Mouse (Mus musculus) naive thymus-derived CD4-positive, alpha-beta T cell, adult 2 months (primary cell): ENCODE results near the gene Pttg1.

Experiments
- DNase-seq: peaks from one replicate; pipeline ENCODE4 v3.0.0-alpha.2; 2011; ENCODE audit warnings: low read depth

Pttg1 gene

DNA sequence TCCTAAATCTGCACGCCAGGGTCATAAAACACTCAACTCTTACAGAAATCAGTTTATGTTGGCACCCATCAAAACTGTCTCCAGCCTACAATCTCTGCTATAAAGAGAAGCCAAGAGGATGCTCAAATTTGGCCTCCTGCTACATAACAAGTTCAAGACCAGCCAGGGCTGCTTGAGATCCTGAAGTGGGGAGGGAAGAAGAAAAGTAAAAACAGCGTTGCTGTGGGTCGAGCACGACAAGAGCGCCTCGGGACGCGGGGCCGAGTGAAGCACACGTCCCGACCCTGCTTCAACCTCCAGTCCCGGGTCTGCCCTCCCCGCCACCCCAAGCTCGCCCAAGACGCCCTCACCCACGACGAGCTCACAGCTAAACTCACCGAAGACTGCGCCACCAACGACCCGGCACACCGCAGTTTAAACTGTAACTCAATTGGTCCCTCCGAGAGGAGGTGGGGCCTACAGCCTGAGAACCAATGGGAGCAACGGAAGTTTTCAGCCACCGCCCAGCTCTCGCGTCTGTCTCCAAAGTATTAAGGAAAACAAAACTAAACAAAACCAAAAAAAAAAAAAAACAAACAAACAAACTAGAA lies at the start of gene Pttg1:
Gene Pttg1, minus strand, starts transcription at position 428 of the 590 bp plus-strand sequence.
- DNase-seq = peak; percentile 92

- DNase-seq = peak; percentile 53
These were observed 48.2 kb upstream of the Pttg1 start, which contains the start of gene C1qtnf2 for GRCm38 (mm10) chr11:43474225-43474774. Gene C1qtnf2, plus strand, starts transcription at chr11:43474276.

DNA sequence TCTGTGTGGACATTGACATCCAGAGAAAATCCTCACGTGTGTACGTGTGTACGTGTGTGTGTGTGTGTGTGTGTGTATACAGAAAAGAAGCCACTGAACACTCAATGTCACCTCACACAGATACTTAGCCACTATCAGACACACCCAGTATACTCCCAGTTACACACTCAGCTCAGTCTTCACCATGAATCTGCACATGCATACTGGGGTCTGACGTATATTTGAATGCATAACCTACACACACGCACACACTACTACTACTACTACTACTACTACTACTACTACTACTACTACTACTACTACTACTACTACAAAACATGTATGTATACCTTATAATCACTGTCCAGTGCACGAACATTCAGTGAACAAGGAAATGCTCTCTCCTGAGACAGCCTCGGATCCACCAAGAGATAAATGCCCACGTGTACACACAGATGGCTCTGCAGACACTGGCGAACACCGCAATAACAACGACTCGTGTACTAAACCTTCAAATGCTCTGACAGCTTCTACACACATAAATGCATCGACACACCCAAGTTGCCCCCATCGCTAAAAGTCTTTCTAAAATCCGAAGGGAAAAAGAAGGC lies 47.7 kb upstream of the Pttg1 start:
- no peak for DNase-seq

DNA sequence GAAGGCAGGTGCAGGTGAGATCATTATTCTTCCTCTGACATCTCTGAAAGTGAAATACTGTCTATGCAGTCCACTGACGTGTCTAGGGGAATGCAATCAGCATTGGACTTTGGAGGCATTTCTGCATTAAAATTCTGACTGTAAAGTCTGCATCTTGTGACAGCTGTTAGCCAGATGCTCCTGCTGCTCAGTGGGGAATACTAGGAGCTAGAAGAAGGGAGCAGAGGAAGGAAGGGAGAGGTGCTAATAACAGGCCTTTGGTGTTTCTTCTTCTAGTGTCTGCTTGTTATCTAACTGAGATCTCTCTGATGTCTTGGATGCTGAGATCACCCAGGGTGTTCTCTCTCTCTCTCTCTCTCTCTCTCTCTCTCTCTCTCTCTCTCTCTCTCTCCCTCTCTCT lies 47.1 kb upstream of the Pttg1 start:
- no peak for DNase-seq

DNA sequence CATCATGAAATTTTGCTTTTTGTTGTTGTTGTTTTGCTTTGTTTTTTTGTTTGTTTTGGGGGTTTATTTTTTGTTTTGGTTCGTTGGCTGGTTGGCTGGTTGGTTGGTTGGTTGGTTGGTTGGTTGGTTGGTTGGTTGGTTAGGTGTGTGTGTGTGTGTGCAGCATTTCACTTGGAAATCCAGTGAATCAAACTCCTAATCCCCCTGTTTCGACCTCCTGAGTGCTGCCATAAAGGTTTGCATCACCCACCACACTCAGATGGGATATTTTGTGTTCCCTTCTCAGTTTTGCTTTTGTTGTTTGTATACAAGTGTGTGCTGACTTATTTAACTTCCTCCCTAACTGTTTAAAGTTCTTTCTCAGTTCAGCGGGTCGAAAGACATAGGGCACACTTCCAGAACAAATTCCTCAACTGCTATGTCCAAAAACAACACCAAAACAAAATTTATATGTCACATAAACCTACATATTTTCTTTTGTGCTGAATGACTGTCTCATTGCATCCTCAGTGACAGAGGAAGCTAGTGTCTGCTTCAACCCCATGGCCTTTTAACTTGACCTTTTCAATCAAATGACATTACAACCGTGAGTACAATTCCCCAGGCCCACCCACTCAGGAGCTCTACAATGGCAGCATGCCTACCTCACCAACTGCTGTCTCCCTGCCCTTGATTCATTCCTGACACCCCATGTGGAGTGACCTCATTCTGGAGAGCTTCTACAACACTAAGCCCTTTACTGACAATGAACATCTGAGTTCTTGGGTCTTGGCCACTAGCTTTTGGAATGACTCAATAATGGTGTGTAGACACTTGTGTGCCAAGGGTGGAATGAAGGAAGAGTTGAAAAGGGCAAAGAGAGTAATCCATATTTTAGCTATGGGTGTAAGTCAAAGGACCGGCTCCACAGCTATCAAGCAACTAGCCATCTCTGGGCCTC lies 45.1 kb upstream of the Pttg1 start:
- no peak for DNase-seq

DNA sequence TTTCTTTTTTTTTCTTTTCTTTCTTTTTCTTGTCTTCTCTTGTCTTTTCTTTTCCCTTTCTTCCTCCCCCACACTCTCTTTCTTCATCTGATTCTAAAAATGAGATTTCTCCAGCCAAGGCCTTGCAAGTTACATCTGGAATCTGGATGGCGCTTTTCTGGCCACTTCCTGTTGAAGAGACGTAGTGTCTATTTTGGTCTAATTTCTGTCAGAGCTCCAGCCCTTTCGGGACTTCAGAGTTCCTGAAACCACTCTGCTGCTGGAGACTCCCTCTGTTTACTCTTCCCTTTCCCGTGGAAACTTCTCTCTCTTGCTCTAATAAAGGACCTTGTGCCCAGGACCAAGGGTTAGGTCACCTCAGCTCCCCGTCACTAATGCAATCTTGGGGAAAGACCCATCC lies 44.1 kb upstream of the Pttg1 start:
- no peak for DNase-seq

DNA sequence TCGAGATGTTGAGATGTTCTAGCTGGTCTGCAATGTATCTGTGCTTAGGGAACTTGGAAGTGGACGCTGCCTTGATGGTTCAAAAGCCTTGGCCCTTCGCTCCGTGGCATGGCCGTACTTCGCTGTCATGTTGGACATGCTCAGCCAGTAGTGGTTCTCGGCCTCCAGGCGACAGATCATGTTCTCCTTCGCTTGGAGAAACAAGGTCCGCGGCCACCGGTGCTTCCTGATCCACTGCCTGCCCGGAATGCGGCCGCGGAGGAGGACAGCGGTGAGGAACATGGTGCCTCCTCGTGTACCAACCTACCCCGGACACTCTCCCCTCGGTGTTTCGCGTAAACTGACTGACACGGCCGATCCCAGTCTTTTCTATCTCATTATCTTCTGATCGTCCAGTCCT lies 37.2 kb upstream of the Pttg1 start:
- no peak for DNase-seq

DNA sequence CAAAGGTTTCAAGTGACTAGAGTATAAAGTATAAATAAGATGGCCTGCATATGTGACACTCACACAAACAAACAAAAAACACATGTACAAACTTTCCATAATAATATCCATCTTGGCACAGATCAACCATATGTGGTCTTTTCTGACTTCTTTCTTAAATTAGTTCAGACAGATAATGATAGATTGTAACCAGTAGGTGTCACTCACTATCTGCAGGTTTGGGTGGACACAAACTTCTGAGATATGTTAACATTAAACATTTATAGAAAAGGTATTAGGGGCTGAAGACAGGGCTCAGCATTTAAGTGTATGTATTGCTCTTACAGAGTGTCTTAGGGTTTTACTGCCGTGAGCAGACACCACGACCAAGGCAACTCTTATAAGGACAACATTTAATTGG lies 26.2 kb upstream of the Pttg1 start:
- no peak for DNase-seq

DNA sequence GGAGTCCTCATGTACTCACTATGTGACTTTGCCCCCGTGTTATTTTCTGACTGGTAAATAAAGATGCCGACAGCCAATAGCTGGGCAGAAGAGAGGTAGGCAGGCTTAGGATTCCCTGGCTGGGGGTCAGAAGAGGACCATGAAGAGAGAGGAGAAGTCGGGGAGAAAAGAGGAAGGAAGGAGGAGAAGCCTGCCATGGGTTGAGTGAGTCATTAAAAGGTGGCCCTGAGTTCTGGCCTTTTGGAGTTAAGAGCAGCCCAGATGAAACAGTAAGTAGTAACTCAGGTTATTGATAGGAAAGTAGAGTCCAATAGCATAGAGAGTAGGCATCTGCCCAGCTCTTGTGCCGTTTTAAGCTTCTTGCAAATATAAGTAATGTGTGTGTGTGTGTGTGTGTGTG lies 25.3 kb upstream of the Pttg1 start:
- no peak for DNase-seq

- no peak for DNase-seq
These were observed 23.9 kb upstream of the Pttg1 start for GRCm38 (mm10) chr11:43449916-43450315.

GRCm38 (mm10) chr11:43443183-43443582 lies 17.1 kb upstream of the Pttg1 start:
- no peak for DNase-seq

- DNase-seq = no peak
These were observed 15.1 kb upstream of the Pttg1 start for GRCm38 (mm10) chr11:43441121-43441520.

DNA sequence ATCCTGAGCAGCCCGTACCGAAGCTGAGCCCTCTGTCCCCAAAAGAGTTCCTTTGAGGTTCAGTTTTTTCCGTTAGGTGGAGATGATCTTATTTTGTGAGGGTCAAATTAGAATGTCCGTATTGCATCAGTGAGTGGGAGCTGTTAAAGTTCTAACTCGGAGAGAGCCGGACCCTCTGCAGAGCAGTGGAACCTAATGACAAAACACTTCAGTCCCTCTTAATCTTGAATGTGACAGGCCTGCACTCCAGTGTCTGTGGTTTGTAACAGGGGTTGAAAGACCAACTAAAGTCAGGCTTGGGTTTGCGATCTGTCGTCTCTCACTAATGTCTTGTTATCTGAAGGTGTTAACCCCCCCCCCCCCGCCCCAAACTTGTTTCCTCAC lies 8.0 kb upstream of the Pttg1 start:
- no peak for DNase-seq

GRCm38 (mm10) chr11:43433254-43434023 lies 7.4 kb upstream of the Pttg1 start, which contains the start of gene Slu7:
Gene Slu7, plus strand, starts transcription at chr11:43433744.
- peak; percentile 90 for DNase-seq

- DNase-seq = no peak
These were observed 398 bp upstream of the Pttg1 start for GRCm38 (mm10) chr11:43426414-43426884.

DNA sequence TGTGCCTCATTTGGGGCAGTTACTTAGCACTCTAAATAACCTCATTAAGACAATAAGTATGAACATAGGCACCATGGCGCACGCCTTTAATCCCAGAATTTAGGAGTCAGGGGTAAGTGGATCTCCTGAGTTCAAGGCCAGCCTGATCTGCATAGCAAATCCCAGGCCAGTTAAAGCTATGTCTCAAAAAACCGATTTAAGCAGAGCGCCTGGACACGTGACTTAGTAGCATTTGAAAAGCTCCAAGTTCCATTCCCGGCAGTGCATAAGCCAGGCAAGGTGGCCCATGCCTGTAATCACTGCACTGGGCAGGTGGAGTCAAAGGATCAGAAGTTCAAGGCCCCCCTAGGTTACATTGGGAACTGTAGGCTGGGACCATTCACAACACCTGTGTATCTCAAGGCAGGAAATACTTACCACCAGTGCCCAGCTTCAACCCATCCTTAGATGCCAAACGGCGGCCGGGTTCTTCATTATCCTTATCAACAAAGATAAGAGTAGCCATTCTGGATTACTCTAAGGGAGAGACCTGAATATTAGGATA lies 813 bp downstream of the Pttg1 start:
- DNase-seq = no peak

- peak; percentile 25 for DNase-seq
These were observed 1.7 kb downstream of the Pttg1 start for GRCm38 (mm10) chr11:43424386-43424785.

- no peak for DNase-seq
These were observed 8.8 kb downstream of the Pttg1 start for GRCm38 (mm10) chr11:43417201-43417600.

DNA sequence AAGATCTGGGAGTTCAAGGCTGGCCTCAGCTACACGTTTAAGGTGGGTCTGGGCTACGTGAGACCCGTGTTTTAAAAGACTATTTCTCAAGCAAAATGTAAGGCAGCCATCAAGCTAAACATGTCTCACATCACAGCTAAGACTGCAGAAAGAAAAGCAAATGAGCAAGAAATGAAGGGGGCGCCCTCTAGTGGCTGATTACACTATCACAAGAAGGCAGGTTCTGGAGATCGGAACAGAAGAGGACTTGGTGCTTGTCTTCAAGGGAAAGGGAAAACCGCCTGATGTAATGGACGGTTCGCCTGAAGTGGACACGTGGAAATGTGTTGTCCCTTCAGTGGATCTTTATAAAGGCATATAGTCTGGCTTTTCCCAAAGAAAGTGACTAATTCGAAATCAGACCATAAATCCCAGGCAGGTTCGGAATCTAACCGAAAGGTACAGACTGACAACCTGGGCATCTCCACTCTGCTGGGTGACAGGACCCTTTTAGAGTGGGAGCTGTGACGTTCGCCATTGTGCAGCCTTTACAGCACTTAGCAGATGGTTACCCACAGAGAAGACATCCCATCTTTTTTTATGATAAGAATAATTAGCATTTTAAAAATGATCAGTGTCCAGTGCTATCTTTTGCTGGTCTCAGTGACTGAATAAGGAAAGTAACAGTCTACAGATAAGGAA lies 13.1 kb downstream of the Pttg1 start:
- peak; percentile 87 for DNase-seq

- peak; percentile 88 for DNase-seq
These were observed 14.6 kb downstream of the Pttg1 start for GRCm38 (mm10) chr11:43411413-43411812.

- no peak for DNase-seq
These were observed 15.8 kb downstream of the Pttg1 start for GRCm38 (mm10) chr11:43410291-43410690.
